Mouse (Mus musculus): ENCODE data around the gene Itsn1. TPM values are rescaled to one million over a fixed set of nuclear protein-coding genes. Genes with fewer than 3 reads are reported as not detected.
A peak's percentile ranks its signal among the peaks of the same experiment; 100 is the strongest.

Gene Itsn1
- polyA plus RNA-seq, 1 experiment from 2014 or later, result 18.1 TPM

GRCm38 (mm10) chr16:91870158-91870582 lies 141.1 kb downstream of the Itsn1 start:
- Histone ChIP-seq H3K4me1 (ENCODE audit: control insufficient read depth, insufficient read depth, low read length) (no peaks in the 10 kb centered on the region), H3K9me3 (replicated peaks; ENCODE audit: control insufficient read depth, low read length) (no peaks in the 10 kb centered on the region), H3K36me3 (ENCODE audit: control insufficient read depth, insufficient read depth, low read length) (no peaks in the 10 kb centered on the region), H3K27ac (ENCODE audit: low read length) (no peak overlapping the region), H3K4me3 (replicated peaks; ENCODE audit: low read length) (no peak overlapping the region), H3K4me2 (ENCODE audit: low read depth, low read length) (no peak overlapping the region), H3K27me3 (ENCODE audit: control insufficient read depth, insufficient read depth, low read length) (no peaks in the 10 kb centered on the region), H3K9ac (ENCODE audit: low read length) (no peak overlapping the region)
- 92% methylated on average over 6 of the region's 6 CpGs for WGBS
- ATAC-seq (ENCODE audit: insufficient read depth, low FRiP score), result no peak

- H3K36me3 ChIP-seq (ENCODE audit: control insufficient read depth, insufficient read depth, low read length), result no peaks in the 10 kb centered on the region
- H3K4me2 ChIP-seq (ENCODE audit: low read depth, low read length), result no peak overlapping the region
- no peak overlapping the region for H3K27ac ChIP-seq (ENCODE audit: low read length)
- peaks cover 5% of the 10 kb centered on the region; the same call in 1 of the 2 replicates for H3K4me1 ChIP-seq (ENCODE audit: control insufficient read depth, insufficient read depth, low read length)
- H3K9me3 ChIP-seq (replicated peaks; ENCODE audit: control insufficient read depth, low read length), result no peaks in the 10 kb centered on the region
- no peak overlapping the region for H3K4me3 ChIP-seq (replicated peaks; ENCODE audit: low read length)
- no peak for ATAC-seq (ENCODE audit: insufficient read depth, low FRiP score)
- no peaks in the 10 kb centered on the region for H3K27me3 ChIP-seq (ENCODE audit: control insufficient read depth, insufficient read depth, low read length)
- 85% methylated on average over 6 of the region's 6 CpGs for WGBS
- H3K9ac ChIP-seq (ENCODE audit: low read length), result no peak overlapping the region
These were observed 142.1 kb downstream of the Itsn1 start for GRCm38 (mm10) chr16:91871188-91871587.

GRCm38 (mm10) chr16:91873695-91874094 lies 144.6 kb downstream of the Itsn1 start:
- peaks cover 5% of the 10 kb centered on the region; the same call in 1 of the 2 replicates for H3K4me1 ChIP-seq (ENCODE audit: control insufficient read depth, insufficient read depth, low read length)
- no peaks in the 10 kb centered on the region for H3K27me3 ChIP-seq (ENCODE audit: control insufficient read depth, insufficient read depth, low read length)
- H3K9ac ChIP-seq (ENCODE audit: low read length), result no peak overlapping the region
- no peak for ATAC-seq (ENCODE audit: insufficient read depth, low FRiP score)
- WGBS, result 64% methylated on average over 3 of the region's 3 CpGs
- no peak overlapping the region for H3K4me2 ChIP-seq (ENCODE audit: low read depth, low read length)
- H3K36me3 ChIP-seq (ENCODE audit: control insufficient read depth, insufficient read depth, low read length), result no peaks in the 10 kb centered on the region
- no peaks in the 10 kb centered on the region for H3K9me3 ChIP-seq (replicated peaks; ENCODE audit: control insufficient read depth, low read length)
- H3K27ac ChIP-seq (ENCODE audit: low read length), result no peak overlapping the region
- no peak overlapping the region for H3K4me3 ChIP-seq (replicated peaks; ENCODE audit: low read length)

GRCm38 (mm10) chr16:91875567-91876344 lies 146.7 kb downstream of the Itsn1 start:
- Histone ChIP-seq H3K36me3 (ENCODE audit: control insufficient read depth, insufficient read depth, low read length) (no peaks in the 10 kb centered on the region), H3K4me3 (replicated peaks; ENCODE audit: low read length) (no peak overlapping the region), H3K4me1 (ENCODE audit: control insufficient read depth, insufficient read depth, low read length) (peaks cover 5% of the 10 kb centered on the region; the same call in 1 of the 2 replicates), H3K27me3 (ENCODE audit: control insufficient read depth, insufficient read depth, low read length) (no peaks in the 10 kb centered on the region), H3K27ac (ENCODE audit: low read length) (peak overlapping the region; percentile 56), H3K9me3 (replicated peaks; ENCODE audit: control insufficient read depth, low read length) (no peaks in the 10 kb centered on the region), H3K9ac (ENCODE audit: low read length) (0 out of 2 replicates have a peak overlapping the region, but pooled peaks have one; percentile 23), H3K4me2 (ENCODE audit: low read depth, low read length) (no peak overlapping the region)
- WGBS, result 43% methylated on average over 4 of the region's 4 CpGs
- ATAC-seq (ENCODE audit: insufficient read depth, low FRiP score), result peak; percentile 61; the same call in 1 of the 2 replicates

- Histone ChIP-seq H3K4me1 (ENCODE audit: control insufficient read depth, insufficient read depth, low read length) (peaks cover 5% of the 10 kb centered on the region; the same call in 1 of the 2 replicates), H3K4me2 (ENCODE audit: low read depth, low read length) (no peak overlapping the region), H3K4me3 (replicated peaks; ENCODE audit: low read length) (no peak overlapping the region), H3K36me3 (ENCODE audit: control insufficient read depth, insufficient read depth, low read length) (no peaks in the 10 kb centered on the region), H3K27me3 (ENCODE audit: control insufficient read depth, insufficient read depth, low read length) (no peaks in the 10 kb centered on the region), H3K9me3 (replicated peaks; ENCODE audit: control insufficient read depth, low read length) (no peaks in the 10 kb centered on the region), H3K9ac (ENCODE audit: low read length) (no peak overlapping the region), H3K27ac (ENCODE audit: low read length) (no peak overlapping the region)
- no peak for ATAC-seq (ENCODE audit: insufficient read depth, low FRiP score)
- WGBS, result 85% methylated on average over 4 of the region's 4 CpGs
These were observed 147.4 kb downstream of the Itsn1 start for GRCm38 (mm10) chr16:91876457-91876856.

GRCm38 (mm10) chr16:91879101-91879500 lies 150.0 kb downstream of the Itsn1 start:
- H3K4me1 ChIP-seq (ENCODE audit: control insufficient read depth, insufficient read depth, low read length), result peaks cover 5% of the 10 kb centered on the region; the same call in 1 of the 2 replicates
- no peak for ATAC-seq (ENCODE audit: insufficient read depth, low FRiP score)
- no peak overlapping the region for H3K27ac ChIP-seq (ENCODE audit: low read length)
- no peak overlapping the region for H3K4me2 ChIP-seq (ENCODE audit: low read depth, low read length)
- 65% methylated on average over 2 of the region's 2 CpGs for WGBS
- no peak overlapping the region for H3K9ac ChIP-seq (ENCODE audit: low read length)
- no peaks in the 10 kb centered on the region for H3K9me3 ChIP-seq (replicated peaks; ENCODE audit: control insufficient read depth, low read length)
- H3K36me3 ChIP-seq (ENCODE audit: control insufficient read depth, insufficient read depth, low read length), result no peaks in the 10 kb centered on the region
- no peaks in the 10 kb centered on the region for H3K27me3 ChIP-seq (ENCODE audit: control insufficient read depth, insufficient read depth, low read length)
- H3K4me3 ChIP-seq (replicated peaks; ENCODE audit: low read length), result no peak overlapping the region

GRCm38 (mm10) chr16:91880869-91881767 lies 152.0 kb downstream of the Itsn1 start:
- Histone ChIP-seq H3K4me1 (ENCODE audit: control insufficient read depth, insufficient read depth, low read length) (peaks cover 7% of the 10 kb centered on the region; the same call in 1 of the 2 replicates), H3K27me3 (ENCODE audit: control insufficient read depth, insufficient read depth, low read length) (no peaks in the 10 kb centered on the region), H3K36me3 (ENCODE audit: control insufficient read depth, insufficient read depth, low read length) (no peaks in the 10 kb centered on the region), H3K9me3 (replicated peaks; ENCODE audit: control insufficient read depth, low read length) (no peaks in the 10 kb centered on the region), H3K9ac (ENCODE audit: low read length) (no peak overlapping the region), H3K4me3 (replicated peaks; ENCODE audit: low read length) (no peak overlapping the region), H3K4me2 (ENCODE audit: low read depth, low read length) (no peak overlapping the region), H3K27ac (ENCODE audit: low read length) (no peak overlapping the region)
- ATAC-seq (ENCODE audit: insufficient read depth, low FRiP score), result no peak
- WGBS, result 92% methylated on average over 11 of the region's 11 CpGs

GRCm38 (mm10) chr16:91882168-91882859 lies 153.2 kb downstream of the Itsn1 start:
- H3K36me3 ChIP-seq (ENCODE audit: control insufficient read depth, insufficient read depth, low read length), result no peaks in the 10 kb centered on the region
- 50% methylated on average over 9 of the region's 9 CpGs for WGBS
- H3K9ac ChIP-seq (ENCODE audit: low read length), result no peak overlapping the region
- no peak for ATAC-seq (ENCODE audit: insufficient read depth, low FRiP score)
- H3K4me1 ChIP-seq (ENCODE audit: control insufficient read depth, insufficient read depth, low read length), result peaks cover 7% of the 10 kb centered on the region; the same call in 1 of the 2 replicates
- no peak overlapping the region for H3K4me2 ChIP-seq (ENCODE audit: low read depth, low read length)
- no peak overlapping the region for H3K27ac ChIP-seq (ENCODE audit: low read length)
- H3K27me3 ChIP-seq (ENCODE audit: control insufficient read depth, insufficient read depth, low read length), result no peaks in the 10 kb centered on the region
- no peak overlapping the region for H3K4me3 ChIP-seq (replicated peaks; ENCODE audit: low read length)
- no peaks in the 10 kb centered on the region for H3K9me3 ChIP-seq (replicated peaks; ENCODE audit: control insufficient read depth, low read length)
